Mouse (Mus musculus) liver, embryonic 11.5 days (tissue): ENCODE results near the gene Six2. TPM values are rescaled to one million over a fixed set of nuclear protein-coding genes. Genes with fewer than 3 reads are reported as not detected.

Experiments
- ATAC-seq: fragments of 200-750 bp; cut with Nextera tagmentation; replicated peaks from 2 replicates; pipeline ENCODE4 v1.8.0; 2017; ENCODE audit warnings: moderate number of reproducible peaks, mild to moderate bottlenecking, moderate TSS enrichment, moderate library complexity; ENCODE audit not compliant: low FRiP score
- DNase-seq: peaks from one replicate; pipeline ENCODE4 v3.0.0-alpha.2; 2017; ENCODE audit warnings: low spot score
- H3K27ac ChIP-seq: fragments of 300-500 bp; sonication (generic); 2 replicates; pipeline ENCODE4 v1.5.1; 2014; ENCODE audit warnings: mild to moderate bottlenecking, low read depth, low read length, control low read depth
- H3K27me3 ChIP-seq: fragments of 300-500 bp; sonication (generic); replicated peaks from 2 replicates; pipeline ENCODE4 v1.6.1; 2014; ENCODE audit warnings: low read length, mixed read lengths; ENCODE audit not compliant: control insufficient read depth, insufficient read depth
- H3K36me3 ChIP-seq: fragments of 300-500 bp; sonication (generic); 2 replicates; pipeline ENCODE4 v1.6.1; 2014; ENCODE audit warnings: mild to moderate bottlenecking, low read length, moderate library complexity, mixed read lengths; ENCODE audit not compliant: control insufficient read depth, insufficient read depth
- H3K4me1 ChIP-seq: fragments of 300-500 bp; sonication (generic); replicated peaks from 2 replicates; pipeline ENCODE4 v1.6.1; 2014; ENCODE audit warnings: low read length, mixed read lengths; ENCODE audit not compliant: control insufficient read depth, insufficient read depth
- H3K4me2 ChIP-seq: fragments of 300-500 bp; sonication (generic); 2 replicates; pipeline ENCODE4 v1.6.1; 2014; ENCODE audit warnings: mild to moderate bottlenecking, control low read depth, moderate library complexity
- H3K4me3 ChIP-seq: fragments of 300-500 bp; sonication (generic); 2 replicates; pipeline ENCODE4 v1.5.1; 2014; ENCODE audit warnings: low read depth, low read length, control low read depth
- H3K9ac ChIP-seq: fragments of 300-500 bp; sonication (generic); 2 replicates; pipeline ENCODE4 v1.6.1; 2014; ENCODE audit warnings: low read depth, low read length, control low read depth
- H3K9me3 ChIP-seq: fragments of 300-500 bp; sonication (generic); 2 replicates; pipeline ENCODE4 v1.6.1; 2016; ENCODE audit warnings: low read length, inconsistent platforms, mixed read lengths; ENCODE audit not compliant: control insufficient read depth
- WGBS: fragments of 180-500 bp; shearing (Covaris S2); extraction: QIAGEN DNeasy Blood & Tissue Kit; methylation state at CpG from one replicate; pipeline ENCODE4 v1.1.7; 2014; 5-methylcytosine and 5-hydroxymethylcytosine counted together
- polyA plus RNA-seq: library from polyadenylated mRNA; unstranded; fragments of >200 nt; fragmentation: Nextera tagmentation; extraction: Ambion mirVana; gene quantifications from 2 replicates; pipeline ENCODE4 v1.2.1, GENCODE M21; 2014

Six2 gene
- polyA plus RNA-seq, 1 experiment from 2014 or later: 1.0 TPM

DNA sequence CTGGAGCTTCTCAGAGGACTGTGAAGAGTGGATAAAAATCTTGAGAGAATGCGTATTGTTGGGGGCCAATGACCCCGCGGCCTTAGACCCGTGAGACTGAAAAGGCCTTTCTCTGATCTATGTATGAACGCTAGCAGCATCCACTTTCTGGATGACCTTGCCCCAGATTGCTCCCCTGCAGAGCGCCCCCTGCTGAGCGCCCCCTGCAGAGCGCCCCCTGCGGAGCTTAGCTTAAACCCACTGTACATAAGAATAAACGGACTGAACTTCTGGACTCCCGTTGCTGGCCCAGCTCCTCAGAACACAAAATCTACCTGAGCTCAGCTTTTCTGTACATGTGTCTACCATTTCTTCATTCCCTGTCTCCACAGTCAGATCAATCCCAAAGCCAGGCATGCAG is 27.7 kb upstream of the Six2 start:
- H3K9ac ChIP-seq: no peak overlapping the region
- 69% methylated on average over 11 of the region's 11 CpGs for WGBS
- no peak overlapping the region for H3K27ac ChIP-seq
- H3K4me1 ChIP-seq: no peaks in the 10 kb centered on the region
- H3K27me3 ChIP-seq: no peaks in the 10 kb centered on the region; the same call in 1 of the 2 replicates
- no peak overlapping the region for H3K4me2 ChIP-seq
- DNase-seq (no peak), ATAC-seq (no peak)
- no peaks in the 10 kb centered on the region for H3K9me3 ChIP-seq
- H3K4me3 ChIP-seq: no peak overlapping the region
- no peaks in the 10 kb centered on the region for H3K36me3 ChIP-seq

DNA sequence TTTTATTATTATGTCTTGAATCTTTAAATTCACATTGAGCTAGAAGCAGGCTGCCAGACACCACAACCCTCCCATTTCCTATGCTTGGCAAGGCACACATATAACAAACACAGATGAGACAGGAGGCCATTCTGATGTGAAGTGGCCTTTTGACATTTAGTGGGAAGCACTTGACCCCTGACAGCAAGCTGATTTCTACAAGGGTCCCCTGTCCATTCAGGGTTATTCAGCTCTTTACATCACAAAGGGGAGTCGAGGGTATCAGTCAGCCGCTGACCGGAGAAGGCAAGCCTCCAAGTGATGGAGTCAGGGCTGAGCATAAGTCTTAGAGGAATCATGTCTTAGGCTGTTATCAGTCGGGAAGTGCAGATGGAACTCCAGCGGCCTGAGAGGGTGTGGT is 26.3 kb upstream of the Six2 start:
- Histone ChIP-seq H3K9ac (no peak overlapping the region), H3K4me1 (no peaks in the 10 kb centered on the region), H3K27me3 (no peaks in the 10 kb centered on the region; the same call in 1 of the 2 replicates), H3K9me3 (no peaks in the 10 kb centered on the region), H3K4me3 (no peak overlapping the region), H3K27ac (no peak overlapping the region), H3K36me3 (no peaks in the 10 kb centered on the region), H3K4me2 (no peak overlapping the region)
- DNase-seq: no peak
- no peak for ATAC-seq
- WGBS: 72% methylated on average over 5 of the region's 5 CpGs

DNA sequence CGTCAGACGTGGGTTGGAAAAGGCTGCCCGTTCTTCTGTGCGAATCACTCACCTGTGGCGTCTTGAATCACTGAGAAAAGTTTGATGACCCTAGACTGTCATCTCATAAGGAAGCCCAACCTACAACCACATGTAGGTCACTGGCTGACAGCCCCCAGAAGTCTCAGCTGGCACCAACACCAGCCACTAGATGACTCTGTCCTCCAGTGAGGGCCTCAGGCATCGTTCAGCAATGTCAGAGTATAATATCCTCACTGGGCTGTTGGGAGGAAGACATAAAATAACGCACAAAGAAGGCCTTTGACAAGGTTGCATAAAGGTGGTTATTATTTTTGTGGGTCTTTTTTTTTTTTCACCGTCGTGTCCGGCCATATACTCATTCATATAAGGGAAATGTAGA is 24.8 kb upstream of the Six2 start:
- Histone ChIP-seq H3K27me3 (no peaks in the 10 kb centered on the region), H3K4me3 (no peak overlapping the region), H3K4me2 (no peak overlapping the region), H3K4me1 (no peaks in the 10 kb centered on the region), H3K9ac (no peak overlapping the region), H3K36me3 (no peaks in the 10 kb centered on the region), H3K27ac (no peak overlapping the region), H3K9me3 (no peaks in the 10 kb centered on the region)
- WGBS: 86% methylated on average over 10 of the region's 10 CpGs
- ATAC-seq (no peak), DNase-seq (no peak)

DNA sequence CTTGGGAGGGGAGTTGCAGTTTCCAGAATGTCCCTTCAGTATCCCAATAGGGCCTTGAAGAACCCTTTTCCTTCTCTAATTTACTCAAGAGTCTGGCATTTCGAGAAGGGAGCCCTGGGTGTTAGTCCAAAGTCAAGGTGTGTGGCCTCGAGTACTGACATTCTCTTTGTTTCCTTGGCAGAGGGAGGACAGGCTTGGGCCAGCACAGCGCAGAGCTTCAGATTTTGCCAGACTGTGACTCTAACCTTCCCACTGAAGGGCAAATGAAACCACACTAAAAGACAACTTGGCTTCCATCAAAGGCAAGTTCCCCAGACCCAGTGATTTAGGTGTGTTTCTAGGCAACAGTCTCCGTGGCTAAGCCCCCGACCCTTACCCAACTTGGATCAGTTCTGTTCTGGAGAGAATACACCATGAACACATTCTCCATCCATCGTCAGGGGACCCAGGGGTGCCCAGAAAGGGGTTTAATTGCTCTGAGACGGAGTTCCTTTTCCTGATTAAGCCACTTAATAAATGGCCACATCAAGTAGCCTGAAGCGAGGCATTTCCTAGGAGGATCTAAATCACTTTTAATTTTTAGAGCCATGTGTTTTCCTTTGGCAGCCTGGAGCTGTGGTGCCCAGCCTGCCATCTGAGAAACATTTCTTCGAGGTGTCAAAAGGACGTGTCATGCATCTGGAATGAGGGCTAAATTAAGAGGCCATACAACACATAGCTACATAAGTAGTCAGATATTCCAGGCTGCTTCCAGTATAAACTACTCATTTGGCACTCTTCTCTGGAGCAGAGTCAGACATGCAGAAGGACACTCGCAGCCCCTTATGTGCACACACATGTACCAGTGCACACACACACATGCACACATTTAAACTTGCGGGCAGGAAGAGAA is 16.5 kb upstream of the Six2 start:
- peaks cover 9% of the 10 kb centered on the region for H3K27me3 ChIP-seq
- DNase-seq: no peak
- H3K9ac ChIP-seq: no peak overlapping the region
- no peaks in the 10 kb centered on the region for H3K36me3 ChIP-seq
- no peak for ATAC-seq
- no peaks in the 10 kb centered on the region for H3K9me3 ChIP-seq
- WGBS: 75% methylated on average over 12 of the region's 12 CpGs
- no peak overlapping the region for H3K4me2 ChIP-seq
- no peak overlapping the region for H3K27ac ChIP-seq
- H3K4me1 ChIP-seq: no peaks in the 10 kb centered on the region
- H3K4me3 ChIP-seq: no peak overlapping the region

DNA sequence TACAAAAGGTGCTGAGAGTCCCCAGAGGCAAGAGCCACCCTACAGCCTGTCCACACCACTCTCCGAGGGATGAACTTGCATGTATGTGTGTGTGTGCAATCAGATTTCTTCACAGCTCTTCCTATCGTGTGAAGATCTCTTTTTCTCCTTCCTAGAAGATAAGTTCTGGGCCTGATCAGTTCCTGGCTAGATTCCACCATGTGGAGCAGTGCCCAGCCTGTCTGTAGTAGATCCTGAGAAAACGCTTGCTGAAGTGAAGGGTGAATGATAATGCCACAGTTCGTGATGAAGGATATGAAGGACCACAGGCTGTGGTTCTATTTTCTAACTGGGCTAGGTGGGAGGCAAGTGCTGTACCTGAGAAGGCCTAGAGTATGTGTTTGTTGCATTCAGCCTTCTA is 12.0 kb upstream of the Six2 start:
- Histone ChIP-seq H3K27ac (no peak overlapping the region), H3K4me3 (no peak overlapping the region), H3K36me3 (no peaks in the 10 kb centered on the region), H3K9me3 (no peaks in the 10 kb centered on the region), H3K27me3 (peaks cover 21% of the 10 kb centered on the region), H3K4me1 (no peaks in the 10 kb centered on the region), H3K4me2 (no peak overlapping the region), H3K9ac (no peak overlapping the region)
- no peak for ATAC-seq
- DNase-seq: no peak
- 59% methylated on average over 4 of the region's 4 CpGs for WGBS

DNA sequence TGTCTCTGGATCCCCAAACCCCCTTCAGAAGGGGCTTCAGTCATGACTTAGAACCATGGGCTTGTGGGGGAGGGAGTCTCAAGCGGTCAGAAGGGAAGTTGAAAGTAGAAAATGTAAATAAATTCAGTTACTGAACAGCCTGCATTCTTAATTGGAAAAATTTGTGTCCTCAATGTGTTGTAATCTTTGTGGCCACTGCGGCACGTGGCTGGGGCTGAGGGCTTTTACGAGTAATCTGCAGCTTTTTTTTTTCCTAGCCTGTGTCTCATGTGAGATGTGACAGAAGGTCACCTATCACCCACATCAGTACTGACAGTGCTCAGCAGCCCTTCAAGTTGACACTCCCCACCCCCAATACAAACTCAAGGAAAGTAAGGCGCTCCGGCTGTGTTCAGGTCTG is 10.6 kb upstream of the Six2 start:
- H3K4me1 ChIP-seq: no peaks in the 10 kb centered on the region
- ATAC-seq: no peak
- WGBS: 64% methylated on average over 6 of the region's 6 CpGs
- H3K27ac ChIP-seq: no peak overlapping the region
- H3K36me3 ChIP-seq: no peaks in the 10 kb centered on the region
- H3K27me3 ChIP-seq: peaks cover 33% of the 10 kb centered on the region
- no peak overlapping the region for H3K9ac ChIP-seq
- H3K4me3 ChIP-seq: no peak overlapping the region
- DNase-seq: no peak
- peaks cover 2% of the 10 kb centered on the region; the same call in 1 of the 2 replicates for H3K9me3 ChIP-seq
- no peak overlapping the region for H3K4me2 ChIP-seq

DNA sequence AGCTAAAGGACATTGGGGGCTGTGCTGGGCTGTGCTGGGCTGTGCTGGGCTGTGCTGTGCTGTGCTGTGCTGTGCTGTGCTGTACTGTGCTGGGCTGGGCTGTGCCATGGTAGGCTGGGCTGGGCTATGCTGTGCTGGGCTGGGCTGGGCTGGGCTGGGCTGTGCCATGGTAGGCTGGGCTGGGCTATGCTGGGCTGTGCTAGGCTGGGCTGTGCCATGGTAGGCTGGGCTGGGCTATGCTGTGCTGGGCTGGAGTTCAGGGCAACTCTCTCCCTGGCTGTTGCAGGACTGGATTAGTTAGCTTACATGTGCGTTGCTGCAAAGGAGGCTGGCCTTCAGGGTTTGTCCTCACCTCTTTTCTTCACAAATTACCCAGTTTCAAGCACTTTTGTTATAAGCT is 9.9 kb upstream of the Six2 start:
- Histone ChIP-seq H3K4me3 (no peak overlapping the region), H3K9me3 (peaks cover 2% of the 10 kb centered on the region; the same call in 1 of the 2 replicates), H3K4me2 (no peak overlapping the region), H3K27ac (no peak overlapping the region), H3K27me3 (peaks cover 40% of the 10 kb centered on the region), H3K4me1 (no peaks in the 10 kb centered on the region), H3K36me3 (no peaks in the 10 kb centered on the region), H3K9ac (no peak overlapping the region)
- ATAC-seq: no peak; the same call in 1 of the 2 replicates
- no peak for DNase-seq
- WGBS: 77% methylated on average over 1 of the region's 1 CpGs

DNA sequence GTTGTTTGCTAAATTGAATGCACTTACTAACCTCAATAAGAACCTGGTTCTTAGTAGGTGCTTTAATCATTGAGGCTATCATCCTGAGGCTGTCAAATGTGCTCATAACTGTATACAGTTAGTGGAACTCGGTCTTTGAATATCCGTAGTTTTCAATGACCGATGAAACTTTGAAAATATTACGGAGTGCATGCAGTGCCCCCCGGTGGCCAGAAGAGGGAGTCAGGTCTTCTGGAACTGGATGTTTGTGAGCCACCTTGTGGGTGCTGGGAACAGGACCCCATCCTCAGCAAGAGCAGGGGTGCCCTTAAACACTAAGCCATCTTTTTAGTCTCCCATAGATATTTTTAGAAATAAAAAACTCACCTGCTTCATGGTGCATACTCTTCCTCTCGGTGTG is 6.4 kb upstream of the Six2 start:
- ATAC-seq (no peak), DNase-seq (no peak)
- no peak overlapping the region for H3K4me3 ChIP-seq
- no peaks in the 10 kb centered on the region for H3K36me3 ChIP-seq
- WGBS: 76% methylated on average over 6 of the region's 6 CpGs
- no peak overlapping the region for H3K9ac ChIP-seq
- no peaks in the 10 kb centered on the region for H3K4me1 ChIP-seq
- no peak overlapping the region for H3K4me2 ChIP-seq
- peaks cover 2% of the 10 kb centered on the region; the same call in 1 of the 2 replicates for H3K9me3 ChIP-seq
- H3K27me3 ChIP-seq: peaks cover 69% of the 10 kb centered on the region
- no peak overlapping the region for H3K27ac ChIP-seq

DNA sequence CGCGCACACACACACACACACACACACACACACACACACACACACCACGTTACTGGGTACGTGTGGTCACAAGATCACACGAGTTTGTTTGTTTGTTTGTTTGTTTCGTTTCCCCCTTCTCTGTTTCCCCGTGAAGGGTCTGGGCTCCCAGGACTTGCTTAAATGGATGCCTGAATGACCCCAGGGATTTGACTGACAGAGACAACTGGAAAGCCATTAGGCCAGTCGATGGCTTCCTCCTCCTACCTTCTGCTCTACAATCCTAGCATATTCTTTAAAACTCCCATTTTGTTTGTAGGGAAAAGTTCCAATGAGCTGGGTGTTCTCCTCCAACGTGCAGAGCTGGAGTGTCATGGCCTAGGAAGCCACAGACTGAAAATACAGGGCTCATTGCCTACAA is 5.0 kb upstream of the Six2 start:
- H3K36me3 ChIP-seq: no peaks in the 10 kb centered on the region
- H3K9ac ChIP-seq: no peak overlapping the region
- no peak overlapping the region for H3K4me3 ChIP-seq
- no peak overlapping the region for H3K4me2 ChIP-seq
- ATAC-seq (no peak), DNase-seq (no peak)
- no peaks in the 10 kb centered on the region for H3K4me1 ChIP-seq
- peaks cover 2% of the 10 kb centered on the region; the same call in 1 of the 2 replicates for H3K9me3 ChIP-seq
- peaks cover 83% of the 10 kb centered on the region for H3K27me3 ChIP-seq
- H3K27ac ChIP-seq: no peak overlapping the region
- 12% methylated on average over 9 of the region's 9 CpGs for WGBS
